Mouse (Mus musculus) small intestine, adult 2 months (tissue): ENCODE measurements around the gene Dynlrb1.

Source experiments
- CTCF ChIP-seq: fragments of 200-500 bp; IDR thresholded peaks from 2 replicates; pipeline ENCODE4 v1.5.1; 2012; ENCODE audit warnings: low read depth, mild to moderate bottlenecking, control low read depth, inconsistent platforms, low read length, moderate library complexity, mixed read lengths; ENCODE audit not compliant: insufficient replicate concordance, insufficient read length; ENCODE audit errors: extremely low read depth
- POLR2A ChIP-seq: fragments of 200-500 bp; IDR thresholded peaks from 2 replicates; pipeline ENCODE4 v1.6.1; 2012; ENCODE audit warnings: low read depth, mild to moderate bottlenecking, control low read depth, inconsistent platforms, low read length, moderate library complexity

DNA sequence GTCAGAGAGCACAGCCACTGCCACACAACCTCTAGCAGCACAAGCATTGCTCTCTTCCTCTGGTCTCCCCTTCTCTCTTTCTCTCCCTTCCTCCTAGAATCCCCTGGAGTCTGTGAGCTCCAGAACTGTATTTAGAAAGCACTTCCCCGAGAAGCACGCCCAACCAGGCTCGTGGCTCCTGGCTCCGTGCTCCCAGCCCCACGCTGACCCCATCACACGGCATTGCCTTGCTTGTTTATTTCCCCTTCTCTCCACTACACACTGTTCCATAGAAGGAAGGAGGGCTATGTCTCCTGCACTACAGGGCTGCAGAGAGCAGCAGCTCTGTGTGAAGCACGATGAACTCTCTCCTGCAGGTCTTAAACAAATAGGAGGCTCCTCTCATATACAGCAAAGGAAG is 48.3 kb downstream of the Dynlrb1 start:
- TF ChIP-seq CTCF, result no peak
- TF ChIP-seq POLR2A, result no peak
